Mouse (Mus musculus): Measurements from ENCODE around the gene Pax5. TPM values are rescaled to one million over a fixed set of nuclear protein-coding genes. Genes with fewer than 3 reads are reported as not detected.

Pax5 gene
- total RNA-seq, 4 experiments from 2014 or later, result not detected

GRCm38 (mm10) chr4:44482851-44483250, 227.4 kb downstream of the Pax5 start:
- DNase-seq (ENCODE audit: low spot score in 2 of 2), result no peak

DNA sequence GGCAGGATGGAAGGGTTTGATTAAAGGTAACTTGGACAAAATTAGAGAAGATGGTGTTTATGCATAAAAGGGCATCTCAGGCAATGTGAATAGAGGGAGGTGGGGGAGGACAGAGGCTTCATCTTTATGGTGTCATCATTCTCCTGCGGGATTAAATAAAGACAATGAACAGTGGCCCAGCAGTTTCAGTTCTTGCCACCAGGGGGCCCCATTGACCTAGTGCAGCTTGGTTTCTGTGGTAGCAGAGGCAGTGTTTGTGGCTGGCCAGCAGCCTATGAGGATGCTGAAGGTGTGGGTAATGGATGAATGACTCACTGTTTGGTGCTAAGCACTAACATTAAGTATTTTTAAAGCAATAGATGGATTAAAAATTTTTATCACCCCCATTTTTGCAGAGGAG, 230.5 kb downstream of the Pax5 start:
- DNase-seq (ENCODE audit: low spot score in 2 of 2), result no peak

Small RNA genes lying within 50 kb of the gene (microRNA-seq; reads per million reads assigned to microRNA genes)
- not detected for gene Mir5120

Other genes starting within 250 kb of the Pax5 start
- 10 to 100 TPM; 11.7 to 16.9 (median 14.4) TPM for gene Zcchc7, start 45.4 kb upstream of the Pax5 start, total RNA-seq (2022)